Mouse (Mus musculus) cerebellum, adult 11-12 months (tissue): ENCODE measurements at regions not wholly inside any gene's neighbourhood (a gene's known extent, or its start where the extent isn't known, plus 50 kb on each side); places are given as distances from the start of the nearest gene placed in this dataset.
"Not testable (repeated sequence)": the region's sequence is repeated elsewhere in the genome, so short reads cannot be mapped to it uniquely, and the experiment has no call there.

Experiments
- DNase-seq: peaks from one replicate; pipeline ENCODE4 v3.0.0; 2022

- no peak for DNase-seq
Measured at GRCm38 (mm10) chr15:26953818-26954385, 58.5 kb upstream of the Fbxl7 start.

DNA sequence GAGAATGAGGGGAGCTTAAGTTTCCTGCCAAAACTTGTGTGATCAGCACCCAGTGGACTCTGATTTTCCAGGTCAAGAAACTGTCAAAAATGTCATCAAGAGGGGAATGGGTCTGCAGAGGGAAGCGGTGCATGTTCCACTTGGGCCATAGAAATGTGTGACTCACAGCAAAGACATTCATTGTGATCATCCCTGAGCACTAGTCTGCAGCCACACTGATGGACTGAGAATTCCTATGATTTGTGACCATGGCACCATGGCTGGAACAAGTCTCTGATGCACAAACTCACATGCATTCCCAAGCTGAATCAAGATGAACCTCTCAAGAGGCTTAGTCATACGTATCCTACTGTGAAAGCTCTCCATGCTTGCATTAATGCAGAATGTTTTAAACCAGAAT is 63.6 kb upstream of the Fbxl7 start:
- DNase-seq, result no peak

DNA sequence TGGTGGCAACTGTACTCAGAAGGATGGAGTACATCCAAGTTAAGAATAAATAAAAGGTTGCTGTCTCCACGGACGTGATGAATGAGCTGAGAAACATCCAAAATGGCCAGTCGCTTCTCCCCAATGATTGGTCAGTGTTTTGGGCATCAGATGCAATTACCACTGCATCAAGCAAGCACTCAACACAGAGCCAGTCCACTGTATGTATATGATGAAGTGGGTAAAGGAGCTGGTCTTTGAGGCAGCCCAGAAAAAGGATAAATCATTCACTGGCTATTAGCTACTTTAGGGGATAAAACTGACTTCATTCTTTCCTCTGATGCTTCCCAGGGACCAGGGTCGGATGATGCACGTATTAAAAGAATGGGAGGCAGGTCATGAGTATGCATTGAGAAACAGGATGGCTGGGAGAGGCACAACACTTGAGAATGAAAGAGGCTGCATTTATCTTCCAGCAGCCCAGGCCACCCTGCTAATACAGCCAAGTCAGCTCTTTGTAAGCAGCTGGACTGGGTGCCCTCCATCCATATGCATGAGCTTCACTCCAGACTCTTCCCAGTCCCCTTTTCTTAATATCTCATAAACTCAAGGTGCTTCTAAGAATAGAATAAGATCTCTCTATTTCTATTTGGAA is 73.1 kb upstream of the Fbxl7 start:
- DNase-seq, result no peak

- DNase-seq, result no peak
Measured at GRCm38 (mm10) chr15:26970770-26971169, 75.4 kb upstream of the Fbxl7 start.

DNA sequence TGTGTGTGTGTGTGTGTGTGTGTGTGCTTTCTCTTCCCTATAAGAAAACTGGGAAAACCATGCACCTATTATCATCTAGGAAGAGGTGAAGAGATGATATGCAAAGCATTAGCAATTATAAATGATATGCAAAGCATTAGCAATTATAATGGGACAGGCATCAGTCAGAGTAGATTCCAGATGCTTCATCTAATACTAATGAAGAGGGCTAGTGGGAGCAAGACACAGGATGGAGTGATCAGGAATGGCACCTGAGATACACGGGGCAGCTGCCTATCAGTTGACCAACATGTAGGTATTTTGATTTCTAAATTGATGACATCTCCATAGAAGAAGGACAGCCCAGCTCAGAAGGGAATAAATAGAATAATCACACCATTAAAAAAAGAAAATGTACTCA is 97.7 kb upstream of the Fbxl7 start:
- DNase-seq, result no peak

GRCm38 (mm10) chr15:27009069-27009468 is 113.7 kb upstream of the Fbxl7 start:
- no peak for DNase-seq

- no peak for DNase-seq
Measured at GRCm38 (mm10) chr15:27013906-27014658, 118.7 kb upstream of the Fbxl7 start.

DNA sequence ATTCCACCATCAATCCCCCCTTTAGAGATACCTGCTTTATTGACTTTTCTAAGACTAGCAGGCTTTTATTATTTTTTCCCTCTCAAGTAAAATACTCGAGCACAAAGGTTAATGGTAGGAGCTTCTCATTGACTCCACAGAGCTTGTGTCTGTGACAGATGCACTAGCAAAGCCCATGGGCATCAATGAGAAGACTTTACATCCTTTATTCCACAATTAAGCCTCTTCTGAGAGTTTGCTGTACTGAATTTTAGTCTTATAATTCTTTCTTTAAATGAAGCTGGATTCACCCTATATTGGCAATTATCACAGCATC is 119.2 kb upstream of the Fbxl7 start:
- DNase-seq, result no peak

DNA sequence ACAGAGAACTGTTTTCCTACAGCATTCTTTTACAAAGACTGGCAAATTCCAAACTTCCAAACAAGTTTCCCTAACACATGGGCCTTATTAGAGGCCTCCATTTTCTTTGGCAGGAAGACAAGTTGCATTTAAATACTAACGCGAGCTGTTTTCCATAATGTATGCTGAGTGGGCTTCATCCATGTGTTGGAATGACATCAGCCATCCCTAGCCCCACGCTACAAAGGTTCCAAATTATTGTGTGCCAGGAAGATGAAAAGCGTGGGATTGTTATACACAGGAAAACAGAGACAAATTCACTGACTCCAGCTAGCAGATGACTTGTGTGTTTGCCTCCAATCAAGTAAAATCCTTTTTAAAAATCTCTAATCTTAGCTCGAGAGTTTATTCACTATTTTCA is 125.1 kb upstream of the Fbxl7 start:
- DNase-seq, result no peak

DNA sequence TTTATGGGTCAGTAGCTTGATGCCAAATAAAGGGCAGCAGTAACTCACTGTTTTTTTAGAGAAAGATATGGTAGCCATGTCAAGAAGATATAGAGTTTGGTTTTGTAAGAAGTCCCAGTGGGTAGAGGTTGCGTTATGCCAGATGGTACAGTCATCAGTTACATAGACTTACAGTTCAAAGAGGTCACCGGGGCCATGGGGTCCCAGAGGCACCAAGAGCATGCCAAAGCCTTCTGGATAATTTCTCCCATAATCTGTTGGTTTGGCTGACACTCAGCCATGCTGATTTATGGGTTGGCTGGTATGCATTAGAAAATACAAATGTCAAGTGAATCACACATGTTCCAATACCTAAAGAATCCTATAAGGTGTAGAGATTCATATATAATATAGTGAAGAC is 137.9 kb upstream of the Fbxl7 start:
- no peak for DNase-seq

DNA sequence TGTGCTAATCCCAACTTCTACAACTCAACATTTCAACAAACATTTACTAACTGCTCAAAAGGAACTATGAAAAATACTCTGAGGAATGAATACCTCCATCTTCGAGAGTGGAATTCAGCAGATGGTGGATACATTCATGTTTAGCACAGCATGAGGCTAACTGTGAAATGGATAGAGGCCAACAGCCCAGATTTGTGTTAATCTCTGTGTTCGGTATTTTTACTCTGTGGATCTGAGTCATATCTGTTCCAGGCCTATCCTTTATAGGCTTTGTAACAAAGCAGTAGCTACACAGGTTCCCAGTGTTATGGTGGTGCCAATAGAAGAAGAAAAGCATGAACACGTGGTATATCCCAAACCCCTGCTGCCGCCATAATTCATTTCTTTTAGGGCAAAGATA is 148.4 kb upstream of the Fbxl7 start:
- no peak for DNase-seq

DNA sequence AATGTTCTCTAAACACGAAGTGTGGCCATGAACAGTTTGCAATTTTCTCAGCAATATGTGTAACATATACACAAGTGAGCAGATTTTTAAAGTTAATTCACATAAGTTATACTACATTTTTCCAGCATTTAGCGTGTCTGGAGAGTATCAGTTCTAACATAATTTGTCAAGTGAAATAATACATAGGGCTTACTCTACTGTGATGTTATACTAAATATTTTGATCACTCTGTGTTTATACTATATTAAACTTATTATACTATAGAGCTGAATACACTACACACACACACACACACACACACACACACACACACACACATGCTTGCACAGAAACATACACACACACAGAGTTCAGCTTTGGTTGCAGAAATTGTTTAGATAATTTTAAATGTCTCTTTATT is 155.3 kb upstream of the Fbxl7 start:
- no peak for DNase-seq

- no peak for DNase-seq
Measured at GRCm38 (mm10) chr15:27063456-27063855, 168.1 kb upstream of the Fbxl7 start.

DNA sequence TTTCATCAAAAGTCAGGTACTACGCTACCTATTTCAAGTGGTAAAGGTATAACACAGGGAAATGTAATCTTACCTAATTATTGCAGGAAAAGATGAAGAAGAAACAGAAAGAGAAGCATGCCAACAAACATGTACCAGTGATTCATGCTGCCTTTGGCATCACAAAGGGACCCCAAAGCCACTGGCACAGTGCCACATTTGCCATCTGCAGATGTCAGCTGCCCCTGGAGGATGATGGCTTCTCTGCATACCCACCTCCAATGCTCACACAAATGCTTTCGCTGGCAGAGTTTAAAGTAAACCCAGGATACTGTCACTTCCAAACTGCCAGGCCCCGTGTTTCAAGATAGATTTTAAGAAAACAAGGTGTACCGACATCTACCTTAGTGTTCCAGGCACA is 168.6 kb upstream of the Fbxl7 start:
- DNase-seq, result peak; percentile 15

DNA sequence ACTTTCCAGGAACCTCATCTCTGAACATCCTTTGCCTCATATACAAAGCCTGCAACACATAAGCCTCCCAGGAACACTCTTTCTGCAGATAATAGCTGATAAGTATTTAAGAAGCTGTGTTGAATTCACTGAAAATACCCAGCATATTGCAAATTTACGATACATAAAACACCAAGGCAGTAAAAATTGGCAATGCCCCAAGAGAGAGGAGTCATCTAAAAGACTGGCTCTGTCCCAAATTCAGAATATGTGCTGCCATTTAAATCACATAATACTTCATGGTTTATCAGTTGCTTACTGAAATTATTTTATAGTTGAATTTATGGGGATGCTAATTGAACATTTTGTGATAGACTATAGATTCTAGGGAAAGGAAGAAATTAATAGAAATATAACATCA is 172.3 kb upstream of the Fbxl7 start:
- DNase-seq, result no peak

DNA sequence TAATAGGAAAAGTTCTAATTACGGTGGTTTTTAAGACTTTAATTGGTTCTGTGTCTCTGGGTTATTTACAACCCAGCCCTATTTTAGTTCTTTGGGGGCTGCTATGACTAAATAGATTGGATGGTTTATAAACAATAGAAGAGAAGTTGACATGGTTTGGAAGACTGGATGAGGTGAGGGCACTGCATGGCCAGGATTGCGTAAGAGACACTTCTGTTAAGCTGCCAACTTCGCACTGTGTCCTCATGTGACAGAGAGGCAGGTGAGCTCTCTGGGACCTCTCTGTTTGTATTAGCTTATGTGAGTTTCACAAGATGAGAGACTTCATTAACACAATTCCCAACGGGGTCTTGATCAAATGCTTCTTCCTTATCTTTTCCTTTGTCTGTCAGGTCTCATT is 182.5 kb upstream of the Fbxl7 start:
- no peak for DNase-seq

DNA sequence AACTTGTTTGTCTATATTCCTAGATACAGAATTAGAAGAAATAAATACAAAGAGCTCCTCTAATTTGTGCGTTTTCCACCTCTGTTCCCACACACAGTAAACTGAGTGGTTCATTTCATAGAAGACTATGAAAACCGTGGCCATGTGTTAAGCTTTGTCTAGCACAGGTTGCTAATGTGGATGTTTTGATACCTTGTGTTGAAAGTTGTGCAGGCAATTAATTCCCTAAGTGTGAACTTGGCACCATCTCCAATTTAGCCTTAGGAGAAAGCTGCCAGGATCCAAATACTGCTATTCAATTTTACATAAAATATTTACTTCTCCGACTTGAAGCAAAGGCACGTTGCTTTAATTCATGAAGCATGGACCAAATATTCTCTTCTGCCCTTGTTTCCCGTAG is 187.4 kb upstream of the Fbxl7 start:
- DNase-seq, result no peak

DNA sequence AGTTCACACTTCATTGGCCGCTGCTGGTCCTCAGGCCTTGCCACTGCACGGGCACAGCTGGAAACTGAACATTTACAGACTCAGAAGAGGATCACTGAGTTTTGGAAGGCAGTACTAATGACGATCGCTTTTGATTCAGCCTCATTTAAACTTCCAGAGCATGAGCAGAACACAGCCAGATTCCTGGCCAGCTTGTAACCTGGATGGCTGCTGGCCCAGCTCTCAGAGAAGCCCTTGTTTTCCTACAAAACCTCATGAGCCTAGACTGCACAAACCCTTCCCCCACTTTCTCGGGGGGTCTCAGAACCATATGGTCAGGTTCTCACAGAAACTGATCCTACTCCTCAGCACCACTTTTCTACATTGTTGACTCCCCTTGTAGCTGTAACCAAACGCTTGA is 188.2 kb upstream of the Fbxl7 start:
- no peak for DNase-seq

- DNase-seq, result no peak
Measured at GRCm38 (mm10) chr15:27089155-27089554, 193.8 kb upstream of the Fbxl7 start.

DNA sequence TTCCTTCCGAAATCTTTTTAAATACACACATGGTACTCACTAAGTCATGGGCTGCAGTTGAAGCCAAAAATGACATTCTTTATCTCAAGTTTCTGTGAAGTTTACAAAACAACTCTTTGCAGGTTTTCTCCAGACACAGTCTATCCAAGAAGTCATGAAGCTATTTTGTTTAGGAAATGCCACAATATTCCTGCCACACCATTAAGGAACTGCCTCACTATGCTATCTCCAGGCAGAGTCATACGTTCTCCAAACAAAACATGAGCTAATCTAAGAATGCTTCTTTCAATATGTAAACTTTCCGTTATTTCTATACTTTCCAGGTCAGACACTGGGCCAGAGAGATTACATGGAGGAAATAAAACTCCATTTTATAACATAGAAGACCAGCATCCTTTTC is 198.7 kb upstream of the Fbxl7 start:
- no peak for DNase-seq

DNA sequence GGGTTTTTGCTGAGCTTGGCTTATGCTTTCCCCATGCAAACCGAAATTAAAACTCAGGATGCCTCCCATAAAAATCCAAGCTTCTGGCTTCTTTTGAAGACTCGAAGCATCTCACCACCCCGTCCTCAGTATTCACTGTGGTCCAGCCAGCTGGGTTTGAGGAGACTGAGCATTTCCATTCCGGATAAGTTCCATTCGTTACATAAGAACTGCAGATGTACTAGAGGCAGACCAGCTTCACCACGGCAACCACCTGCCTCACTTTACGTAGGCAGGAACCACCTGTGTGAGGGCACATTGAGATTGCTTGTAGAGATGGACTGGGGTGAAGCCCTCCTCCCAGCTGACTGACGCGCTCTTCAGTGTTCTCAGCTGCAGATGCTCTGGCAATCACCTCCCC is 199.9 kb upstream of the Fbxl7 start:
- no peak for DNase-seq

DNA sequence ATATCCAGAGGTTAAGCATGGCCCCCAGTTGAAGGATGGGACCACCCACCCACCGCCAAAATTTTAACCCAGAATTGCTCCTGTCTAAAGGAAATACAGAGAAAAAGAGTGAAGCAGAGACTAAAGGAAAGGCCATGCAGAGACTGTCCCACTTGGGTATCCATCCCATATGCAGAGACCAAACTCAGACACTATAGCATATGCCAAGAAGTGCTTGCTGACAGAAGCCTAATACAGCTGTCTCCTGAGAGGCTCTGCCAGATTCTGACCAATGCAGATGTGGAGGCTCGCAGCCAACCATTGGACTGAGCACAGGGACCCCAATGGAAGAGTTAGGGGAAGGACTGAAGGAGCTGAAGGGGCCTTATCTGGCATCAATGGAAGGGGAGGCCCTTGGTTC is 206.2 kb upstream of the Fbxl7 start:
- not testable (repeated sequence) for DNase-seq

GRCm38 (mm10) chr15:27109130-27109529 is 213.8 kb upstream of the Fbxl7 start:
- no peak for DNase-seq

- no peak for DNase-seq
Measured at GRCm38 (mm10) chr15:27129697-27130096, 234.3 kb upstream of the Fbxl7 start.

GRCm38 (mm10) chr15:27132761-27133160 is 237.4 kb upstream of the Fbxl7 start:
- DNase-seq, result no peak
